Mouse (Mus musculus) lung, embryonic 14.5 days (tissue): Measurements from ENCODE around the gene Gm4881. TPM values are rescaled to one million over a fixed set of nuclear protein-coding genes. Genes with fewer than 3 reads are reported as not detected.
A peak's percentile ranks its signal among the peaks of the same experiment; 100 is the strongest.

ENCODE experiments used
- ATAC-seq: fragments of 200-750 bp; cut with Nextera tagmentation; 2 replicates; pipeline ENCODE4 v1.8.0; 2017; ENCODE audit warnings: mild to moderate bottlenecking, moderate TSS enrichment, moderate library complexity; ENCODE audit not compliant: insufficient read depth
- DNase-seq: peaks from one replicate; pipeline ENCODE4 v3.0.0-alpha.2; 2015
- H3K27ac ChIP-seq: fragments of 300-500 bp; sonication (generic); 2 replicates; pipeline ENCODE4 v1.5.1; 2014; ENCODE audit warnings: low read depth, mild to moderate bottlenecking, moderate library complexity
- H3K27me3 ChIP-seq: fragments of 300-500 bp; sonication (generic); 2 replicates; pipeline ENCODE4 v1.6.1; 2014; ENCODE audit warnings: low read length, control low read depth; ENCODE audit not compliant: insufficient read depth
- H3K36me3 ChIP-seq: fragments of 300-500 bp; sonication (generic); 2 replicates; pipeline ENCODE4 v1.6.1; 2014; ENCODE audit warnings: control low read depth; ENCODE audit not compliant: insufficient read depth
- H3K4me1 ChIP-seq: fragments of 300-500 bp; sonication (generic); 2 replicates; pipeline ENCODE4 v1.6.1; 2014; ENCODE audit warnings: antibody characterized with exemption, control low read depth; ENCODE audit not compliant: insufficient read depth
- H3K4me2 ChIP-seq: fragments of 300-500 bp; sonication (generic); 2 replicates; pipeline ENCODE4 v1.6.1; 2014; ENCODE audit warnings: mild to moderate bottlenecking
- H3K4me3 ChIP-seq: fragments of 300-500 bp; sonication (generic); 2 replicates; pipeline ENCODE4 v1.5.1; 2014; ENCODE audit warnings: low read depth, low read length
- H3K9ac ChIP-seq: fragments of 300-500 bp; sonication (generic); 2 replicates; pipeline ENCODE4 v1.6.1; 2014
- H3K9me3 ChIP-seq: fragments of 300-500 bp; sonication (generic); 2 replicates; pipeline ENCODE4 v1.6.1; 2016; ENCODE audit warnings: low read depth, low read length, control low read depth
- CTCF ChIP-seq: IDR thresholded peaks from 2 replicates; pipeline ENCODE4 v1.5.1; 2016; ENCODE audit warnings: antibody characterized with exemption, low read depth
- WGBS: fragments of 180-500 bp; shearing (Covaris S2); extraction: QIAGEN DNeasy Blood & Tissue Kit; methylation state at CpG from one replicate; pipeline ENCODE4 v1.1.7; 2014; 5-methylcytosine and 5-hydroxymethylcytosine counted together
- polyA plus RNA-seq: library from polyadenylated mRNA; unstranded; fragments of >200 nt; fragmentation: Nextera tagmentation; extraction: Ambion mirVana; gene quantifications from 2 replicates; pipeline ENCODE4 v1.2.1, GENCODE M21; 2014

Gm4881 gene
- polyA plus RNA-seq, 1 experiment from 2014 or later: not detected

DNA sequence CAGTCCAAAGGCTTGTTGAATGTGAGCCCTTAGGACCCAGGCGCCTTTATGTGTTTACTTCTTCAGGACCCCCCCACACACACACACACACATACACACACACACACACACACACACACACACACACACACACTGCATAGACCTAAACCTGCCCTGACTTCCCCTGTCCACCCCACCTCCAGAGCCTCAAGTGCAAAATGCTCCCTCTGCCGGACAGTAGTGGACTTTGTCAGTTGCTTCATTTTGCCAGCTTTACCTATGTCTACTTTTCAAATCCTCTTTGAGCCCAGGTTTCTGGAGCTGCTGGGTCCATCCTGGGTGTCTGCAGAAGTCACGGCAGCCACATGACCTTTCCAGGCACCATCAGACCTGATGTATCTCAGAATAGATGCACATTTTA, 39.4 kb downstream of the Gm4881 start:
- ATAC-seq (no peak), DNase-seq (peak; percentile 84)
- Histone ChIP-seq H3K4me2 (peak overlapping the region; percentile 87), H3K4me3 (peak overlapping the region; percentile 60), H3K27ac (peak overlapping the region; percentile 81; the same call in 1 of the 2 replicates), H3K4me1 (peaks cover 9% of the 10 kb centered on the region), H3K27me3 (no peaks in the 10 kb centered on the region), H3K36me3 (peaks cover 18% of the 10 kb centered on the region), H3K9me3 (no peaks in the 10 kb centered on the region), H3K9ac (peak overlapping the region; percentile 74)
- peak; percentile 84 for TF ChIP-seq CTCF
- WGBS: 8% methylated on average over 3 of the region's 3 CpGs

DNA sequence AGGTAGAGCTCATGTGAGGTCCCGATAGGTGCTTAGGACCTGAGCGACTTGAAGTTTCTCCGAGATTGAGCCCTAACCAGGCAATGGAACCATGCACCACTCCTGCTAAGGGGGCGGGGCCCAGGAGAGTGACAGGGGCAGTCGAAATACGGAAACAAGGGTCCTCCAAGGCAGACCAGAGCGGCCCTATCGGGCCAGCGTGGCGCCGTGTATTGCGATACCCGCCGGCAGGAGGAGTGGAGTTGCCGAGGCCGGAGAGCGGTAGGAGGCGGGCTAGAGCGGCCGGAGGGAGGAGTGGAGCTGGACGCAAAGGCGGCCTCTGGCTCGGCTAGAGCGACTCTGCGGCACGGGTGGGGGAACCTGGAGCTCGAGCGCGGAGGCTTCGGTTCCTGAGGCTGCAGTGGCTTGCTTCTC, 40.2 kb downstream of the Gm4881 start:
- peaks cover 9% of the 10 kb centered on the region for H3K4me1 ChIP-seq
- peak overlapping the region; percentile 87 for H3K4me2 ChIP-seq
- peak; percentile 99 for DNase-seq
- H3K4me3 ChIP-seq: peak overlapping the region; percentile 60
- TF ChIP-seq CTCF: peak; percentile 81
- under 1% methylated on average over 30 of the region's 30 CpGs for WGBS
- peak overlapping the region; percentile 80 for H3K9ac ChIP-seq
- ATAC-seq: peak; percentile 97
- H3K27ac ChIP-seq: peak overlapping the region; percentile 81
- no peaks in the 10 kb centered on the region for H3K27me3 ChIP-seq
- no peaks in the 10 kb centered on the region for H3K9me3 ChIP-seq
- peaks cover 10% of the 10 kb centered on the region for H3K36me3 ChIP-seq

DNA sequence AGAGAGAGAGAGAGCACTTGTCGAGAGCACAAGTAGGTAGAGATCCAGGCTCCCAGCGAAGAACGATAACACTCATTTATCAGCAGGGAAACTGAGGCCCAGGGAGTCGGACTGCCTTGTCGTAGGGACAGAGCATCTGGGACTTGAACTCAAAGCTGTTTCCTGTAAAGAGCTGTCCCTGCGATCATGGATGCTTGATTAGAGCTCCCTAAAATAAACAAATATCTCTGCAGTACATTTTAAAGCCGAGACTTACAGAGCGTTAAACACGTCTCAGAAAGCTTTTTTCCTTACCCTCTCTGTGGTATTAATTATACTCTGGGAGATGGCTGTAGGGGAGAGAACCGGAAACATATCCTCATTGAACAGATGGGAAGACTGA, 40.9 kb downstream of the Gm4881 start:
- H3K4me3 ChIP-seq: peak overlapping the region; percentile 60
- no peaks in the 10 kb centered on the region for H3K27me3 ChIP-seq
- TF ChIP-seq CTCF: no peak
- peaks cover 4% of the 10 kb centered on the region for H3K36me3 ChIP-seq
- DNase-seq (peak; percentile 22), ATAC-seq (no peak)
- WGBS: 18% methylated on average over 10 of the region's 10 CpGs
- H3K9ac ChIP-seq: peak overlapping the region; percentile 80
- H3K9me3 ChIP-seq: no peaks in the 10 kb centered on the region
- H3K4me1 ChIP-seq: peaks cover 9% of the 10 kb centered on the region
- peak overlapping the region; percentile 87 for H3K4me2 ChIP-seq
- peak overlapping the region; percentile 85 for H3K27ac ChIP-seq

DNA sequence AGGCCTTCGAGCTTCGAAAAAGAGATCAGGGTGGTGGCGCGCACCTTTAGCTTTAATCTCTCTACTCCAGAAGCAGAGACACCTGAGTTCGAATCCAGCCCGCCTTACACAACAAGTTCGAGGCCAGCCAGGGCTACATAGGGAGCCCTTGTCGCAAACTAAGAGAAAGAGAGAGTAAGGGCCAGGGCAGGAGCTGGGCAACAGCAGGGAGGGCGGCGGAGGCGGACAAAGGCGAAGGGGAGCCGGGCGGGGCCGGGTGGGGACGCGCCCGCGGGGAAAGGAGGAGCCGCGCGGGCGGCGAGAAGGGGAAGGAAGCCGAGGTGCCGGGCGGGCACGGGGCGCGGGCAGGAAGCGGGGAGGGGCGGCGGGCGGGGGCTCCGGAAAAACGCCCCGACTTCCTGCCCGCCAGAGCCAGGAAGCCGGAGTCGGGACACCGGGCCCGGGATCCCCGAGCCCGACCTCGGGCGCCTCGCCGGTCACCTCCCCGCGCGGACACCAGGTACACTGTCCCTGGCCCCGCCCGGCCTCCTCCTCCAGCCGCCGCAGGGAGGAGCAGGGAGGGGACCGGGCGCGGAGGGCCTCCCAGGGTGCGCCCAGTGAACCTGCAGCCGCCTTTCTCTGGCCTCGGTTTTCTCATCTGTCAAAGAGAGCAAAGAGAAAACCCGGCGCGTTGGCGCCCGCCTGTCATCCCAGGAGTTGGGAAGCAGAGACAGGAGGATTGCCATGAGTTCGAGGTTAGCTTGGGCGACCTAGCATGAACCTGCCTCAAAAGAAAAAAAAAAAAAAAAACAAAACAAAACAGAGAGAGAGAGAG, 41.5 kb downstream of the Gm4881 start, which contains the start of gene Arhgef1:
TSS of gene Arhgef1 (plus strand) at position 283 of the 814 bp plus-strand sequence.
- Histone ChIP-seq H3K27me3 (no peaks in the 10 kb centered on the region), H3K9me3 (no peaks in the 10 kb centered on the region), H3K4me2 (peak within 1 kb of the TSS; percentile 87), H3K4me1 (peaks cover 9% of the 10 kb centered on the region), H3K27ac (peak within 1 kb of the TSS; percentile 85), H3K9ac (peak within 1 kb of the TSS; percentile 80), H3K4me3 (peak within 1 kb of the TSS; percentile 60), H3K36me3 (no peaks in the 10 kb centered on the region)
- 5% methylated on average over 54 of the region's 68 CpGs for WGBS
- no peak for TF ChIP-seq CTCF
- ATAC-seq: no peak
- DNase-seq: peak; percentile 74

DNA sequence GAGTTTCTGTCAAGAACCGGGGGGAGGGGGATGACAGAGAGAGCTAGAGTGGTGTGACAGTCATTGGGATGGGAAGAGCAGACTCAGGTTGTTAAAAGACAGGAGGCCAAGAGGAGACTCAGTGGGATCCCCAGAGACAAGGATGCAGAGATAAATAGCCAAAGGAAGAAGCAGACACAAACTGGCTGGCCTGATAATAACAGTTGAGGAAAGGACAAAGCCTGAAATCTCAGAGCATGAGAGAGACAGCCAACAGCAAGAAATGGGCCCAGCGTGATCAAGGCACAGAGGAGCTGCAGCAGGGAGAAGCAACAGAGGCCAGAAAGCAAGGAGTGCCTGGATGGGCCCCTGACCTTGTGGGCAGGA, 42.0 kb downstream of the Gm4881 start:
- TF ChIP-seq CTCF: no peak
- WGBS: 44% methylated on average over 2 of the region's 2 CpGs
- Histone ChIP-seq H3K4me2 (peak overlapping the region; percentile 87), H3K27me3 (no peaks in the 10 kb centered on the region), H3K36me3 (no peaks in the 10 kb centered on the region), H3K27ac (peak overlapping the region; percentile 85), H3K9ac (peak overlapping the region; percentile 80), H3K4me3 (peak overlapping the region; percentile 60), H3K9me3 (no peaks in the 10 kb centered on the region), H3K4me1 (peaks cover 9% of the 10 kb centered on the region)
- ATAC-seq (no peak), DNase-seq (no peak)

DNA sequence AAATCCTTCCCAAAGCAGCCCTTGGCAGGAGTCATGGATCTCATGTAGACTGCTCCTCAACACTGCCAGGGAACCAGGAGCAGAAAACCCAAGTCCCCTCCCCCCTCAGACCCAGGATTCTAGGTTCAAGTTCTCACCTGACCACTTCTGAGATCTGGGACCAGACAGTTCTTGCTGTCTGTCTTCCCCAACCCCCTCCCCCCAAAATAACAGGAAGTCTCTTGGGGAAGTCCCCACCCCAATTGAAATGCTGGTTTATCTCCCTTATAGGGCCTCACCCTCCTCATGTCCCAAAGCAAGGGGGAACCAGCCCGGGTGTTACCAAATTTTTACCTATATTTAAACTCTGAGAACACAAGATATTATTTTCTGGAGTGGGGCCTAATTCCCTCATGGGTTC, 42.5 kb downstream of the Gm4881 start:
- 45% methylated on average over 1 of the region's 1 CpGs for WGBS
- peak overlapping the region; percentile 85; the same call in 1 of the 2 replicates for H3K27ac ChIP-seq

DNA sequence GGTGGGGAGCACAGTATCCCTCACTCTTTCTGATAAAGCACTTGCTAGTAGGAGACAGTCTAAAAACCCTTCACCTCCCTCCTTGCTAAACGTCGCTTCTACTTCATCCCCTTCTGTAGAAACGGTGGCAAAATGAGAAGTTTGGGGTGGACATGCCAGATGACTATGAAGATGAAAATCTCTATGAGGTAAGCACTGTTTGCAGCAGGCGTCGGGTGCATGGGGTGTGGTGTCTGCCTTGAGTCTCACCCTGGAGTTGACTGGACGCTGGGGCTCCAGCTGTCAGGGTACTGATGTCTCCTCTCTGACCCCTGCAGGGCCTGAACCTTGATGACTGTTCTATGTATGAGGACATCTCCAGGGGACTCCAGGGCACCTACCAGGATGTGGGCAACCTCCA, 43.2 kb downstream of the Gm4881 start:
- no peak for DNase-seq
- H3K4me2 ChIP-seq: no peak overlapping the region

More for the DNA sequence above, 42.5 kb downstream of the Gm4881 start:
- no peaks in the 10 kb centered on the region for H3K36me3 ChIP-seq
- no peak for ATAC-seq
- no peaks in the 10 kb centered on the region for H3K27me3 ChIP-seq
- H3K4me3 ChIP-seq: no peak overlapping the region
- DNase-seq: no peak
- peak overlapping the region; percentile 87 for H3K4me2 ChIP-seq
- H3K9ac ChIP-seq: no peak overlapping the region
- TF ChIP-seq CTCF: no peak
- peaks cover 9% of the 10 kb centered on the region for H3K4me1 ChIP-seq
- H3K9me3 ChIP-seq: no peaks in the 10 kb centered on the region

More for the DNA sequence above, 43.2 kb downstream of the Gm4881 start:
- Histone ChIP-seq H3K36me3 (no peaks in the 10 kb centered on the region), H3K27me3 (no peaks in the 10 kb centered on the region), H3K27ac (no peak overlapping the region), H3K4me3 (no peak overlapping the region), H3K9me3 (no peaks in the 10 kb centered on the region), H3K4me1 (peaks cover 2% of the 10 kb centered on the region; the same call in 1 of the 2 replicates), H3K9ac (no peak overlapping the region)
- 66% methylated on average over 6 of the region's 6 CpGs for WGBS
- TF ChIP-seq CTCF: no peak
- ATAC-seq: no peak
